Mouse (Mus musculus) lung, embryonic 15.5 days (tissue): ENCODE data around the gene Parm1. TPM values are rescaled to one million over a fixed set of nuclear protein-coding genes. Genes with fewer than 3 reads are reported as not detected.

Experiments
- ATAC-seq: fragments of 200-750 bp; cut with Nextera tagmentation; 2 replicates; pipeline ENCODE4 v1.8.0; 2017; ENCODE audit warnings: moderate number of reproducible peaks, borderline replicate concordance; ENCODE audit not compliant: low FRiP score, low TSS enrichment; ENCODE audit errors: extremely low read depth
- H3K27ac ChIP-seq: fragments of 300-500 bp; sonication (generic); 2 replicates; pipeline ENCODE4 v1.5.1; 2015; ENCODE audit warnings: moderate library complexity, mild to moderate bottlenecking, inconsistent platforms
- H3K27me3 ChIP-seq: fragments of 300-500 bp; sonication (generic); 2 replicates; pipeline ENCODE4 v1.6.1; 2015; ENCODE audit warnings: inconsistent platforms
- H3K36me3 ChIP-seq: fragments of 300-500 bp; sonication (generic); 2 replicates; pipeline ENCODE4 v1.6.1; 2015; ENCODE audit warnings: inconsistent platforms
- H3K4me1 ChIP-seq: fragments of 300-500 bp; sonication (generic); 2 replicates; pipeline ENCODE4 v1.6.1; 2015; ENCODE audit warnings: inconsistent platforms
- H3K4me2 ChIP-seq: fragments of 300-500 bp; sonication (generic); 2 replicates; pipeline ENCODE4 v1.6.1; 2015; ENCODE audit warnings: inconsistent platforms, mild to moderate bottlenecking, moderate library complexity
- H3K4me3 ChIP-seq: fragments of 300-500 bp; sonication (generic); 2 replicates; pipeline ENCODE4 v1.5.1; 2015; ENCODE audit warnings: mild to moderate bottlenecking, inconsistent platforms
- H3K9ac ChIP-seq: fragments of 300-500 bp; sonication (generic); 2 replicates; pipeline ENCODE4 v1.6.1; 2015; ENCODE audit warnings: inconsistent platforms
- H3K9me3 ChIP-seq: fragments of 300-500 bp; sonication (generic); 2 replicates; pipeline ENCODE4 v1.6.1; 2016; ENCODE audit warnings: inconsistent platforms
- WGBS: fragments of 180-500 bp; shearing (Covaris S2); methylation state at CpG from one replicate; pipeline ENCODE4 v1.1.7; 2015; 5-methylcytosine and 5-hydroxymethylcytosine counted together
- polyA plus RNA-seq: library from polyadenylated mRNA; unstranded; fragments of >200 nt; fragmentation: Nextera tagmentation; extraction: Ambion mirVana; gene quantifications from 2 replicates; pipeline ENCODE4 v1.2.1, GENCODE M21; 2015

The Parm1 gene
- polyA plus RNA-seq: 7.9 and 8.6 TPM in 2 replicates

DNA sequence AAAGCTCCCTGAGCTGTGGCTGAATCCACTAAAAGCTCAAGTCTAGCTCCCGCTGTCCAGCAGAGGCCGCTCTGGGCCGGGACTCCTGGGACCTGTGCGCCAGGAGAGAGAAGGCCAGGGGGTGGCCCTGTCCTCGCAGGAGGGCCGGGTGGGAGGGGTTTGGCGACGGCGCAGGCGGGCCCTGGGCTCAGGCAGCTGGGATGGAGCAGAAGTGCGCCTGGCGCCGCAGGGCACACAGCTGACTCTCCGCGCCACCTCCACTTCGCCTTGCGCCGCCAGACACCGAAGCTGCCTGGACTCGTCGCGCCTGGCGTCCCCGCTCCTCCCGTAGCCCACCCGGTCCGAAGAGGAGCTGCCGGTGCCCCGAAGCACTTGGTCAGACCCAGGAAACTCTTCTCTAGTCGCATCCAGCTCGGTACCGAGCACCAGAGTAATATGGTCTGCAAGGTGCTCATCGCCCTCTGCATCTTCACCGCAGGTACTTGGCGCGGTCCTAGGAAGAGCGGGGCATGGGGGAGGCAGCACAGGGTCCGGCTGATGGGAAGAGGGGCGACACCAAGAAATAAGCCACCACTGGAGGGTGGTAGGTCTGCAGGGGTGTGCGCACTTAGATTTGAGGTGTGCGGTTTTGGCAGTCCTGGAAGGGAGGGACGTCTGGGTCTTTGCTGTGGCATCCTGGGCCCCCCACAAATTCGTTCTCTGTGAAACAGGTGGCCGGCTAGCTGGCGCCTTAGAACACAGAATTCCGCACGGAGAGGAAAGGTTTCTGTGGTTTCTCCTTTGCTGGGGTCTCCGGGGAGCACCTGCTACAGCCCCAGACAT, at the start of gene Parm1:
Gene Parm1, plus strand, starts transcription at position 136 of the 822 bp plus-strand sequence.
- Histone ChIP-seq H3K9ac (peak within 1 kb of the TSS; percentile 37), H3K36me3 (no peaks in the 10 kb centered on the region), H3K27me3 (peaks cover 34% of the 10 kb centered on the region), H3K4me3 (peak within 1 kb of the TSS; percentile 49), H3K9me3 (no peaks in the 10 kb centered on the region), H3K4me2 (peak within 1 kb of the TSS; percentile 91), H3K27ac (no peak within 1 kb of the TSS), H3K4me1 (peaks cover 21% of the 10 kb centered on the region)
- peak; percentile 98 for ATAC-seq
- WGBS: under 1% methylated on average over 48 of the region's 48 CpGs

GRCm38 (mm10) chr5:91475241-91475640, 42.2 kb upstream of the Parm1 start:
- no peak overlapping the region for H3K27ac ChIP-seq
- no peak overlapping the region for H3K4me3 ChIP-seq
- H3K9ac ChIP-seq: no peak overlapping the region
- no peaks in the 10 kb centered on the region for H3K27me3 ChIP-seq
- 91% methylated on average over 7 of the region's 7 CpGs for WGBS
- H3K4me1 ChIP-seq: no peaks in the 10 kb centered on the region
- ATAC-seq: no peak
- H3K9me3 ChIP-seq: no peaks in the 10 kb centered on the region
- H3K36me3 ChIP-seq: no peaks in the 10 kb centered on the region
- H3K4me2 ChIP-seq: no peak overlapping the region

DNA sequence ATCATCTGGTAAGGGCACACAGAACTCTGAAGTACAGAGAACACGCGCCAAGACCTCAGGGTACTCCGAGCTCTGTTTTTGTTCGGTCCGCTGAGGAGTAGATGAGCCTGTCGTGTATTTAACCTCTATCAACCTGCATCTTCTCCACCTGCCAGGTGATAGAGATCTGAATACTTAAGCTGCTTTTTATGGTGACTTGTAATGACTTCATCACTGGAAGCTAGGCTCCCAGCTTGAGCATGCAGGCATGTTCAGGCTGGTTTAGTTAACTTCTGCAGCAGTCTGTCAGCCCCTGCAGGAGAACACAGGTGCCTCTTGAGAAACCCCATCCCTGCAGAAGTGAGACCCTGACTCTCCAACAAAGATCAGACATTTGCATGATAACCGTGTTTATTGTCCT, 40.6 kb upstream of the Parm1 start:
- Histone ChIP-seq H3K9me3 (no peaks in the 10 kb centered on the region), H3K4me1 (no peaks in the 10 kb centered on the region), H3K27ac (no peak overlapping the region), H3K36me3 (no peaks in the 10 kb centered on the region), H3K27me3 (no peaks in the 10 kb centered on the region), H3K4me3 (no peak overlapping the region), H3K9ac (no peak overlapping the region), H3K4me2 (no peak overlapping the region)
- 80% methylated on average over 7 of the region's 7 CpGs for WGBS
- ATAC-seq: no peak

DNA sequence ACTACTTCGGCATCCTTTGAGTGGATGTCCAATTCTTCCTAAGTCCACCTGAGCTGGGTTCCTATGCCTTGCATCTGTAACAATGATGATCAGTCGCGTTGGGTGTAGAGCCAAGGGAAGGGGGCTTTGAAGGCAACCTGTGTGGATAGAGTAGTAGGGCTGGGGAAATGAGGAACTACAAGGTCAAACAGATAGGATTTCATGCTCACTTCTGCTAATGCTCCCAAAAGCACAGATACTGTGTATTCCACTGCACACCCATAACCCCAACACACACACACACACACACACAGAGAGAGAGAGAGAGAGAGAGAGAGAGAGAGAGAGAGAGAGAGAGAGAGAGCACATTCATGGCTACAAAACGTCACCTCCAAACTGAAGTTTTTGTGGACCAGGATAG, 38.7 kb upstream of the Parm1 start:
- H3K27me3 ChIP-seq: no peaks in the 10 kb centered on the region
- H3K4me1 ChIP-seq: no peaks in the 10 kb centered on the region
- H3K4me2 ChIP-seq: no peak overlapping the region
- no peaks in the 10 kb centered on the region for H3K36me3 ChIP-seq
- 81% methylated on average over 4 of the region's 4 CpGs for WGBS
- H3K4me3 ChIP-seq: no peak overlapping the region
- no peak for ATAC-seq
- H3K9ac ChIP-seq: no peak overlapping the region
- H3K27ac ChIP-seq: no peak overlapping the region
- no peaks in the 10 kb centered on the region for H3K9me3 ChIP-seq

DNA sequence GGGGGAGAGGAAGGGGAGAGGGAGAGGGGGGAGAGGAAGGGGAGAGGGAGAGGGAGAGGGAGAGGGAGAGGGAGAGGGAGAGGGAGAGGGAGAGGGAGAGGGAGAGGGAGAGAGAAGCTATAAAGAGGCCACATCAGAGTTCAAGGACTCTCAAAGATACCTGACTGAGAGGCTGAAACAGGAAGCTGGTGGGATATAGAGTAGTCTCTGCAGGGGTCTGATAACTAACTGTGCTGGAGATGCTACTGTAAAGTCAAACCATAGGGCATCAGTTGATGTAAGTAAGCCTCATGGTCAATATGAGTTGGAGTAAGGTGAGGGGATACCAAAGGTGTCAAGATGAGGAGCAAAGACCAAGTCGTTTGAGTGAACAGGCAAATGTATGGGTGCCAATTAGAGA, 37.3 kb upstream of the Parm1 start:
- H3K36me3 ChIP-seq: no peaks in the 10 kb centered on the region
- H3K9ac ChIP-seq: no peak overlapping the region
- no peak overlapping the region for H3K27ac ChIP-seq
- H3K9me3 ChIP-seq: no peaks in the 10 kb centered on the region
- no peak overlapping the region for H3K4me2 ChIP-seq
- no peak overlapping the region for H3K4me3 ChIP-seq
- no peaks in the 10 kb centered on the region for H3K4me1 ChIP-seq
- H3K27me3 ChIP-seq: no peaks in the 10 kb centered on the region
- 71% methylated on average over 1 of the region's 1 CpGs for WGBS
- no peak for ATAC-seq

DNA sequence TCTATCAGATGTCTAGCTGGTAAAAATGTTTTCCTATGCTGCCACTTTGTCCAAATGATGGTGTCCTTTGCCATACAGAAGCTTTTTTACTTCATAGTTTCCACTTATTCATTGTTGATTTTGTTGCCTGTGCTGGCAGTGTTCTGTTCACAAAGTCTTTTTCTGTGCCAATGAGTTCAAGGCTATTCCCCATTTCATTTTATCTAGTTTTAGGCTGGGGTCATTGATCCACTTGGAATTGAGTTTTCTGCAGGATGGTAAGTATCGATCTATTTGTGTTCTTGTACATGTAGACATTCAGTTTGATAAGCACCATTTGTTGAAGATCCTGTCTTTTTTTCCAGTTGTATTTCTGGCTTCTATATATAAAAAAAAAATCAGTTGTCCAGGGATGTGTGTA, 33.1 kb upstream of the Parm1 start:
- no peak for ATAC-seq
- WGBS: 89% methylated on average over 1 of the region's 1 CpGs
- H3K9ac ChIP-seq: no peak overlapping the region

DNA sequence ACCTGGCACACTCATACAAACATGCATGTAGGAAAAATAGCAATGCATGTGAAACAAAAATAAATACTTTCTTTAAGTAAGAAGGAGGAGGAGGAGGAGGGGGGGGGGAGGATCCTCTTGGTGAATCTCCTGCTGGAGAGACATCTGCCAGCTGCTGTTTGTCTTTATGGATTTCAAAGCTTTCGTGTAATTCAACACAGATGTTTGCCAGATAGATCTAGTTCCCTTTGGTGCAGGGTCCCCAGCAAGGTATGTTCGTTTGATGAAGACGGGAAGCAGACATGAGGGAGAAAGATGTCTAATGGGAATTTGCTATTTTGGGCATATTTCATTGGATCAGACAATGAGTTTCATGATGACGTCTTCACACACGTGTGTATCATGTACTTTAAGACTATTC, 23.0 kb upstream of the Parm1 start:
- WGBS: 38% methylated on average over 5 of the region's 5 CpGs
- H3K9me3 ChIP-seq: no peaks in the 10 kb centered on the region; the same call in 1 of the 2 replicates
- H3K4me2 ChIP-seq: no peak overlapping the region
- no peak overlapping the region for H3K4me3 ChIP-seq
- H3K9ac ChIP-seq: no peak overlapping the region
- H3K27ac ChIP-seq: no peak overlapping the region
- no peaks in the 10 kb centered on the region for H3K4me1 ChIP-seq
- no peaks in the 10 kb centered on the region for H3K36me3 ChIP-seq
- no peak for ATAC-seq
- H3K27me3 ChIP-seq: no peaks in the 10 kb centered on the region

More for the DNA sequence above, 33.1 kb upstream of the Parm1 start:
- no peak overlapping the region for H3K4me2 ChIP-seq
- no peaks in the 10 kb centered on the region for H3K9me3 ChIP-seq
- no peaks in the 10 kb centered on the region for H3K4me1 ChIP-seq
- H3K27me3 ChIP-seq: no peaks in the 10 kb centered on the region
- H3K4me3 ChIP-seq: no peak overlapping the region
- no peak overlapping the region for H3K27ac ChIP-seq
- no peaks in the 10 kb centered on the region for H3K36me3 ChIP-seq

- WGBS: 45% methylated on average over 1 of the region's 1 CpGs
- H3K27ac ChIP-seq: no peak overlapping the region
- no peak for ATAC-seq
- H3K36me3 ChIP-seq: no peaks in the 10 kb centered on the region
- H3K4me2 ChIP-seq: no peak overlapping the region
- H3K27me3 ChIP-seq: no peaks in the 10 kb centered on the region
- no peaks in the 10 kb centered on the region for H3K4me1 ChIP-seq
- H3K4me3 ChIP-seq: no peak overlapping the region
- H3K9ac ChIP-seq: no peak overlapping the region
- no peaks in the 10 kb centered on the region; the same call in 1 of the 2 replicates for H3K9me3 ChIP-seq
Measured at GRCm38 (mm10) chr5:91501361-91501760, 16.1 kb upstream of the Parm1 start.

GRCm38 (mm10) chr5:91502366-91502765, 15.0 kb upstream of the Parm1 start:
- WGBS: 84% methylated on average over 2 of the region's 2 CpGs
- no peak overlapping the region for H3K4me3 ChIP-seq

DNA sequence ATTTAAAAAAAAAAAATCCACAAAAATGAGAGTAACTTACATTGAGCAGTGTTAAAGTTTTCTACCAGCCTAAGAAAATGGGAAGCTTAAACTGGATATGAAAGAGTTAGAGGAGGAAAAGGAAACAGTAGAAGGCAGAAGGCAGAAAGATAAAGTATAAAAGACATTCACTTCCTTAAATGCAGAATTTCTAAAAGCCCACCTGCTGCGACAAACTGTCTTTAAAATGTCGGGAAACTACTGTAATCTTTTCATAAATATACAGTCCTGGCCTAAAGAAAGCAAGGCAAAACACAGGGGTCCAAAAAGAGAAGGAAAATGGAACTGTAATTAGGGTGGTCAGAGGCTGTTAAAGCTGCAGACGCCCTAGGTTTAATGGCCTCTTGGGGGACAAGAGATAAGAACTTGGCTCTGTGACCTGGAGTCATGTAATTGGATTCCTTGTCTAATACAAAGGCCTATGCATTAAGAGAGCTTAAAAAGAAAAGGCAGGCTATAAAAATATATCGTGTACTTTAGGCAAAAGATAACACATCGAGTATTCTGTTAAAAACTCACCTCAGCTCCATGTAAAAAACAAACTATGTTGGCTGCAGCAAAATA, 13.0 kb upstream of the Parm1 start:
- Histone ChIP-seq H3K9ac (no peak overlapping the region), H3K27ac (no peak overlapping the region), H3K4me1 (no peaks in the 10 kb centered on the region), H3K27me3 (no peaks in the 10 kb centered on the region), H3K36me3 (no peaks in the 10 kb centered on the region), H3K9me3 (no peaks in the 10 kb centered on the region), H3K4me2 (no peak overlapping the region), H3K4me3 (no peak overlapping the region)
- WGBS: 23% methylated on average over 5 of the region's 5 CpGs
- no peak for ATAC-seq

More at GRCm38 (mm10) chr5:91502366-91502765, 15.0 kb upstream of the Parm1 start:
- no peak overlapping the region for H3K4me2 ChIP-seq
- no peaks in the 10 kb centered on the region for H3K36me3 ChIP-seq
- H3K9me3 ChIP-seq: no peaks in the 10 kb centered on the region; the same call in 1 of the 2 replicates
- no peak overlapping the region for H3K27ac ChIP-seq
- H3K27me3 ChIP-seq: no peaks in the 10 kb centered on the region
- no peak overlapping the region for H3K9ac ChIP-seq
- no peak for ATAC-seq
- no peaks in the 10 kb centered on the region for H3K4me1 ChIP-seq

DNA sequence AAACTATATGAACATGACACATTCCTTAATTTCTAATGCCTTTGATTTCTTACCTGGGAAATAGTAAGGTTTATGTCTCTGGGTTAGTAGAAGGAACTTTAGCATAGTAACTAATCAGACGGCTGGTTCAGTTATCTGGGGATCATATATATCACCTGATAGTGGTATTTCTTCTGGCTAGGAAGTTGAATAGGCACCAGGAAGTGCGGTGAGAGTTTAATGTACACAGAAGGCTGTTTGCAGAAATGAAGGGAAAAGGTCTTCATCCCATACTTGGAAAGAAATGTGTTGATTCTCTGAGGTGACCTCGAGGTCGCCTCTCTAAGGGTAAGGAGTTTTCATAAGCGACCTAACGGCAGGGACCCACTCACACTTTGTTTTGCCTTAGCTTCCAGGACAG, 338 bp upstream of the Parm1 start:
- 9% methylated on average over 6 of the region's 6 CpGs for WGBS
- no peak overlapping the region for H3K4me3 ChIP-seq
- H3K4me2 ChIP-seq: peak overlapping the region; percentile 91
- peaks cover 21% of the 10 kb centered on the region for H3K4me1 ChIP-seq
- H3K27ac ChIP-seq: no peak overlapping the region
- ATAC-seq: no peak
- peaks cover 34% of the 10 kb centered on the region for H3K27me3 ChIP-seq
- H3K9me3 ChIP-seq: no peaks in the 10 kb centered on the region
- no peaks in the 10 kb centered on the region for H3K36me3 ChIP-seq
- no peak overlapping the region for H3K9ac ChIP-seq

DNA sequence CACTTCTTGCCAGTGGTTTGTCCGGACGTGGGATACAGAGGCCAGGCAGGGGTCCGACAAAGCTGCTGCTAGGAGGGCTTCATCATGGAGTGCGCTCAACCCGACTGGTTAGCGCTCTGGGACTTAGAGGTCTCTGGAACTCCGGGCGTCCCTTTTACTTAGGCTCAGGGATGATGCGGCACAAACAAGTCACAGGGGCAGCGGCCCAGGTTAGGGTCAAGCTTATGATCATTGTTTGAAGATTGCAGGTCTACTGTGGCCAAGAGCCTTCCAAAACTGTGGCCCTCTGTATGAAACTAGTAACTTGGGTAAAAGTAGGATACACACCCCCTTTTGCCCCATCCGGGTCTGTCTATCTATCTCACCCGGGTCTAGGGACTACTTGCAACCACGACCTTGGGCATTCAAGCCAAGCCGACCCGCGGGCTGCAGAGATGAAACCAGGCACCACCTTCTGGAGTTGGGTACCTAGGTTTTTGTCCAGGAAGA, 931 bp downstream of the Parm1 start:
- Histone ChIP-seq H3K9ac (peak overlapping the region; percentile 37), H3K27me3 (peaks cover 34% of the 10 kb centered on the region), H3K4me2 (peak overlapping the region; percentile 91), H3K4me1 (peaks cover 21% of the 10 kb centered on the region), H3K9me3 (no peaks in the 10 kb centered on the region), H3K4me3 (peak overlapping the region; percentile 49), H3K27ac (no peak overlapping the region), H3K36me3 (no peaks in the 10 kb centered on the region)
- WGBS: 2% methylated on average over 16 of the region's 16 CpGs
- no peak for ATAC-seq
